Mouse (Mus musculus): ENCODE measurements around the gene Six2. TPM values are rescaled to one million over a fixed set of nuclear protein-coding genes. Genes with fewer than 3 reads are reported as not detected.

Gene Six2
- polyA plus RNA-seq, 1 experiment, result 14.4 TPM

DNA sequence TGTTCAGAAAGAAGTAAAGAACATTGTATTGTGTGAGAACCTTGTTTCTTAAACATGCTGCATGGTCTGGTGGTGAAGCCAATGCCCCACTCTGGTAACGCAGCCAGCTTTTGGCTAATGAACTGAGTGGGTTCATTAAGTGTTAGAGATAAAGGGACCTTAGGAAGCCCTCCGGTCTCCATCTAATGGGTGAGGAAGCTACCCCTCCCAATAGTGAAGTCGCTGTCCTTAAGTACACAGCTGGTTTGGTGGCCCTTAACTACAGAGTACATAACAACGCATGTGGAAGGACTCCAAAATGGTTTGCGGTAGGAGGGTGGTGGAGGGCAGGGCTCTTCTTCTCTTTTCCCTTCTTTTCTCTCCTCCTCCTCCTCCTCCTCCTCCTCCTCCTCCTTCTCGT, 50.2 kb downstream of the Six2 start:
- DNase-seq, result no peak
- Histone ChIP-seq H3K36me3 (ENCODE audit: control insufficient read depth, insufficient read depth, low read length) (no peaks in the 10 kb centered on the region), H3K4me3 (ENCODE audit: control insufficient read depth, insufficient read depth, low read length) (no peak overlapping the region), H3K4me1 (replicated peaks; ENCODE audit: control insufficient read depth, insufficient read depth, low read length) (no peaks in the 10 kb centered on the region), H3K27ac (ENCODE audit: control insufficient read depth, insufficient read depth, low read length) (no peak overlapping the region), H3K27me3 (ENCODE audit: control insufficient read depth, insufficient read depth, low read length) (no peaks in the 10 kb centered on the region; the same call in 1 of the 2 replicates)
- TF ChIP-seq POLR2A (IDR thresholded peaks at IDR 0.05; ENCODE audit: control insufficient read depth, extremely low read depth, insufficient read depth, low read length, poor library complexity) (no peak), CTCF (IDR thresholded peaks at IDR 0.05; ENCODE audit: borderline replicate concordance, control insufficient read depth, extremely low read depth, insufficient read depth, low read length, poor library complexity) (no peak)
- WGBS, result 64% methylated on average over 6 of the region's 6 CpGs

Other genes with a start within 250 kb of the Six2 start
- 0.05 and 0.08 TPM in 2 replicates for gene Six3, start 74.7 kb downstream of the Six2 start, polyA plus RNA-seq (2012; rRNA removed)